Mouse (Mus musculus) kidney, embryonic 16.5 days (tissue): Measurements from ENCODE around the gene Lrrc49. TPM values are rescaled to one million over a fixed set of nuclear protein-coding genes. Genes with fewer than 3 reads are reported as not detected.

Experiments used
- ATAC-seq: fragments of 200-750 bp; cut with Nextera tagmentation; 2 replicates; pipeline ENCODE4 v1.8.0; 2017; ENCODE audit warnings: moderate TSS enrichment; ENCODE audit not compliant: low FRiP score, low TSS enrichment
- H3K27ac ChIP-seq: fragments of 300-500 bp; sonication (generic); 2 replicates; pipeline ENCODE4 v1.5.1; 2014; ENCODE audit warnings: low read length
- H3K27me3 ChIP-seq: fragments of 300-500 bp; sonication (generic); 2 replicates; pipeline ENCODE4 v1.6.1; 2014; ENCODE audit warnings: low read length, control low read depth, mixed read lengths; ENCODE audit not compliant: insufficient read depth
- H3K36me3 ChIP-seq: fragments of 300-500 bp; sonication (generic); 2 replicates; pipeline ENCODE4 v1.6.1; 2014; ENCODE audit warnings: low read length, control low read depth, mixed read lengths; ENCODE audit not compliant: insufficient read depth
- H3K4me1 ChIP-seq: fragments of 300-500 bp; sonication (generic); 2 replicates; pipeline ENCODE4 v1.6.1; 2014; ENCODE audit warnings: low read length, control low read depth, mixed read lengths; ENCODE audit not compliant: insufficient read depth
- H3K4me2 ChIP-seq: fragments of 300-500 bp; sonication (generic); replicated peaks from 2 replicates; pipeline ENCODE4 v1.6.1; 2014; ENCODE audit warnings: low read depth, low read length
- H3K4me3 ChIP-seq: fragments of 300-500 bp; sonication (generic); 2 replicates; pipeline ENCODE4 v1.5.1; 2014; ENCODE audit warnings: mild to moderate bottlenecking, low read length
- H3K9ac ChIP-seq: fragments of 300-500 bp; sonication (generic); replicated peaks from 2 replicates; pipeline ENCODE4 v1.6.1; 2014; ENCODE audit warnings: low read length
- H3K9me3 ChIP-seq: fragments of 300-500 bp; sonication (generic); 2 replicates; pipeline ENCODE4 v1.6.1; 2016; ENCODE audit warnings: low read length, control low read depth
- WGBS: fragments of 180-500 bp; shearing (Covaris S2); extraction: QIAGEN DNeasy Blood & Tissue Kit; methylation state at CpG from one replicate; pipeline ENCODE4 v1.1.7; 2014; 5-methylcytosine and 5-hydroxymethylcytosine counted together
- polyA plus RNA-seq: library from polyadenylated mRNA; unstranded; fragments of >200 nt; fragmentation: Nextera tagmentation; extraction: Ambion mirVana; gene quantifications from 2 replicates; pipeline ENCODE4 v1.2.1, GENCODE M21; 2015

Lrrc49 gene
- 15.8 and 16.7 TPM in 2 replicates for polyA plus RNA-seq

DNA sequence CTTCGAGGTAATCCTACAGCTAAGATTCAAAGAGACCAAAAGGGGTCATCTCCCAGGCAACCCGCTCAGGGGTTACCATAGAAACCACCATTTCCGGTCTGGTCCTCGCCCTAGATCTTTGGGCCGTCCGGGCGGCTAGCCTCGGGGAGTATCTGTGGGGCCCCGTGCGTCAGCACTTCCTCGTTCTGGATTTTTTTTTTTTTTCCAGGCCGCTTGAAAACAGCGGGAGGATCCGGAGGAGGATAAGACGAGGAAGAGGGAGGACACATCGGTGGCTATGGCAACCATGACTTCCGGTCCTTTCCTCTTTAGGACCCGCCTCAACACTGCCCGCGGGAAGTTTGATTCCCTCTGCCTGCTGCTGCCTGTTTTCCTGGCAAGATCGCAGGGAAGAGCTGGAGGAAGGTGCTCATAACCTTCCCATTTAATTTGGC, at the start of gene Lrrc49:
Lrrc49 (minus strand) TSS at position 268 of the 434 bp plus-strand sequence.
- Histone ChIP-seq H3K4me3 (peak within 1 kb of the TSS; percentile 69), H3K36me3 (peaks cover 5% of the 10 kb centered on the region; the same call in 1 of the 2 replicates), H3K9ac (peak within 1 kb of the TSS; percentile 66), H3K27me3 (no peaks in the 10 kb centered on the region), H3K4me2 (peak within 1 kb of the TSS; percentile 75), H3K9me3 (no peaks in the 10 kb centered on the region), H3K4me1 (peaks cover 10% of the 10 kb centered on the region; the same call in 1 of the 2 replicates), H3K27ac (peak within 1 kb of the TSS; percentile 92)
- ATAC-seq: peak; percentile 97
- WGBS: 0% methylated on average over 20 of the region's 21 CpGs

GRCm38 (mm10) chr9:60734321-60734720, 46.4 kb upstream of the Lrrc49 start:
- no peak overlapping the region for H3K4me2 ChIP-seq
- peaks cover 14% of the 10 kb centered on the region; the same call in 1 of the 2 replicates for H3K36me3 ChIP-seq
- no peaks in the 10 kb centered on the region for H3K27me3 ChIP-seq
- H3K9ac ChIP-seq: no peak overlapping the region
- no peak overlapping the region for H3K27ac ChIP-seq
- 86% methylated on average over 2 of the region's 2 CpGs for WGBS
- ATAC-seq: no peak
- no peak overlapping the region for H3K4me3 ChIP-seq
- peaks cover 9% of the 10 kb centered on the region for H3K9me3 ChIP-seq
- no peaks in the 10 kb centered on the region for H3K4me1 ChIP-seq

DNA sequence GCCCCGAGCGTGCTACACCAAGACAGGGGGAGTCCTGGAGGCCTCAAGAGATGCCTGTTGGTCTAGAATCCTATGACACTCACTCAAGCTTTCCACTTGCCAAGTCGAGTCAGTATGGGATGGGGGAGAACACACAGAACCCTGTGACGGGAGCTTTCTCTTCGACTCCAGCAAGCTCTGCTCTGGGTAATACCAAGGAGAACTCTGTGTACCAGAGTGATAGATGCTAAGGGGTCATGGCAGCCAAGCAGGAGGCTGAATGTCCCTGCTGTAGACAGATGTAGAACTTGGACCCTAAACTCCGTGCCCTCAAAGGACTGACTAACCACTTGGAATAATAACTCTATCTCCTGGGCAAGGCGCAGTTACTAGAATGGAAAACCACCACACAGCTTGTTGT, 37.0 kb upstream of the Lrrc49 start:
- 91% methylated on average over 7 of the region's 7 CpGs for WGBS
- Histone ChIP-seq H3K27me3 (no peaks in the 10 kb centered on the region), H3K27ac (no peak overlapping the region), H3K4me2 (no peak overlapping the region), H3K4me1 (no peaks in the 10 kb centered on the region), H3K4me3 (no peak overlapping the region), H3K9me3 (peaks cover 5% of the 10 kb centered on the region; the same call in 1 of the 2 replicates), H3K36me3 (no peaks in the 10 kb centered on the region), H3K9ac (no peak overlapping the region)
- ATAC-seq: no peak

- Histone ChIP-seq H3K27ac (no peak overlapping the region), H3K27me3 (no peaks in the 10 kb centered on the region), H3K4me3 (no peak overlapping the region), H3K36me3 (no peaks in the 10 kb centered on the region), H3K9me3 (no peaks in the 10 kb centered on the region), H3K4me1 (no peaks in the 10 kb centered on the region), H3K4me2 (no peak overlapping the region), H3K9ac (no peak overlapping the region)
- no peak for ATAC-seq
- WGBS: 93% methylated on average over 3 of the region's 3 CpGs
Observed at GRCm38 (mm10) chr9:60719687-60720086, 31.7 kb upstream of the Lrrc49 start.

DNA sequence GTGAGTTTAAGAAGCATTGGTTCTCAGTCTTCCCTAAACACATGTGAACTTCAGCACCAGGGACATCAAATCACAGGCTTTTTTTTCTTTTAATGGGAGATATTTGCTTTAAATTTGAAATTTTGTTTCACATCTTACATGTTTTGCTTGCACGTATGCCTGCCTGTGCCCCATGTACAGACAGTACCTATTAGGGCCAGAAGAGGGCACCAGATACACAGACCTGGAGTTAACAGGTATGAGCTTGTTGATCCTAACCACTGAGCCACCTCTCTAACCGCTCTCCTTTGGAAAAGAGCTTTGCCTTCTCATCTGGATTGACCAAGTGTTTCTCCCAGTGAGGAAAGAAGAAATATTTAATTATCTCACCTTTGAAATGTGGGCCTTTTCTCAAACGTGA, 30.3 kb upstream of the Lrrc49 start:
- no peak overlapping the region for H3K4me2 ChIP-seq
- no peaks in the 10 kb centered on the region for H3K9me3 ChIP-seq
- WGBS: 66% methylated on average over 3 of the region's 3 CpGs
- H3K9ac ChIP-seq: no peak overlapping the region
- no peak overlapping the region for H3K27ac ChIP-seq
- H3K4me1 ChIP-seq: peaks cover 13% of the 10 kb centered on the region
- H3K4me3 ChIP-seq: no peak overlapping the region
- no peaks in the 10 kb centered on the region for H3K36me3 ChIP-seq
- ATAC-seq: no peak
- H3K27me3 ChIP-seq: no peaks in the 10 kb centered on the region

GRCm38 (mm10) chr9:60715828-60716227, 27.9 kb upstream of the Lrrc49 start:
- Histone ChIP-seq H3K27ac (no peak overlapping the region), H3K4me2 (no peak overlapping the region)

DNA sequence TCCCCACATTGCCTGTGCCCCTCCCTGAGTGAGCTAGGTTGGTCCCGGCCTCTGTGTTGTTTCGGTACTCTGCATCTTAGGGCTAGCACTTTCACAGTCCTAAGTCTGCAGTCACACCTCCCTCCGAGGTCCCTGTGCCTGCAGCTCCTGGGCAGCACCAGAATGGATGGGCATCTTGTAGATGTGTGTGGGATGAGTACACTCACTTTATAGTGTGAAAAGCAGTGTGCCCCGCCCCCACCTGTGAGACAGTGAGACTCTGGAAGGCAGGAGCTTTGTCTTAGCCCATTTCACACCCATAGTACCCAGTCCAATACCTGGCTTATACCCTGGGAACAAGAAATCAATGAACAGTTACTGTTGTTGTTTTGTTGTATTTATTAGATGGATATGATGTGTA, 27.3 kb upstream of the Lrrc49 start:
- WGBS: 85% methylated on average over 4 of the region's 4 CpGs
- no peaks in the 10 kb centered on the region for H3K36me3 ChIP-seq
- no peaks in the 10 kb centered on the region for H3K27me3 ChIP-seq
- H3K4me1 ChIP-seq: peaks cover 21% of the 10 kb centered on the region
- ATAC-seq: no peak
- no peak overlapping the region for H3K9ac ChIP-seq
- H3K9me3 ChIP-seq: no peaks in the 10 kb centered on the region
- H3K4me2 ChIP-seq: no peak overlapping the region
- no peak overlapping the region for H3K4me3 ChIP-seq
- no peak overlapping the region for H3K27ac ChIP-seq

More at GRCm38 (mm10) chr9:60715828-60716227, 27.9 kb upstream of the Lrrc49 start:
- H3K27me3 ChIP-seq: no peaks in the 10 kb centered on the region
- WGBS: 57% methylated on average over 5 of the region's 5 CpGs
- H3K9me3 ChIP-seq: no peaks in the 10 kb centered on the region
- no peaks in the 10 kb centered on the region for H3K36me3 ChIP-seq
- H3K4me1 ChIP-seq: peaks cover 21% of the 10 kb centered on the region
- no peak overlapping the region for H3K4me3 ChIP-seq
- no peak for ATAC-seq
- H3K9ac ChIP-seq: no peak overlapping the region

DNA sequence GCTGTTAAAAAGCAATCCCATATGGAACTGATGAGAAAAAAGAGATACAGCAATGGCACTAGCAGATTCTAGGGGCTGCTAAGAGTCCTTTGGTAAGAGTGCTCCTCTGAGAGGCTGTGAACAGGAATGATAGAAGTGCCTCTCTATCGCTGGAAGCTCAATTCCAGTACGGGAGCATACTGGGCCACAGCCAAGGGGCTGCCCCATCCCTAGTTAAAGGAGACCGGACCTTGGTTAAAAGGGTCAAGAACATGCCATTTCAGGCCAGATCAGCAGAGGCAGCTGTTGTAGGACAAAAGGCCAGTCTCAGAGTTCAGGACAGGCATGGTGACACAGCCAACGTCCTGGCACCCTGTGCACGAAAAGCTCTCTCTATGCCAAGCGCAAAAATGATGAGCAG, 26.2 kb upstream of the Lrrc49 start:
- H3K4me1 ChIP-seq: peaks cover 21% of the 10 kb centered on the region
- H3K27ac ChIP-seq: no peak overlapping the region
- no peaks in the 10 kb centered on the region for H3K36me3 ChIP-seq
- H3K4me2 ChIP-seq: no peak overlapping the region
- 76% methylated on average over 6 of the region's 6 CpGs for WGBS
- ATAC-seq: no peak
- H3K27me3 ChIP-seq: no peaks in the 10 kb centered on the region
- no peak overlapping the region for H3K9ac ChIP-seq
- no peaks in the 10 kb centered on the region for H3K9me3 ChIP-seq
- H3K4me3 ChIP-seq: no peak overlapping the region

DNA sequence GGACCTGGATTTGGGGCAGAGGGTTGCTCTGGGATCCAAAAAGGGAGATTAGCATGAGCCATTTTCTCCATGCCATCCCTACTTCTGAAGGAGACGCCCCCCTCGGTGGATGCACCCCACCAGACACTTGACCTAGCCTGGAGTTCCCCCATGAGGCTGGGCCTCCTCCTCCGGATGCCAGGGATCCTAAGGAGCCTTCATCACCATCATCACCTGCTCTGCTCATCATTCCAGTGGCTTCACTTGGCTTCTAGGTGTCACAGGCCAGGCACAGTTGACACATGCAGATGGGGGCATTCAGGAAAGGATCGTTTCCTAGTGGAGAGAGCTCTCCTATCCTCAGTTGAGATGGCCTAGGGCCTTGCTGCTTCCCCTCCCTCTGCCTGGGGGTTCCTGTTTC, 25.7 kb upstream of the Lrrc49 start:
- 0 out of 2 replicates have a peak, but pooled peaks have one; percentile 21 for ATAC-seq
- WGBS: 21% methylated on average over 4 of the region's 4 CpGs
- H3K27me3 ChIP-seq: no peaks in the 10 kb centered on the region
- peaks cover 21% of the 10 kb centered on the region for H3K4me1 ChIP-seq
- peak overlapping the region; percentile 99 for H3K4me2 ChIP-seq
- H3K4me3 ChIP-seq: peak overlapping the region; percentile 64
- no peak overlapping the region for H3K27ac ChIP-seq
- no peaks in the 10 kb centered on the region for H3K9me3 ChIP-seq
- no peaks in the 10 kb centered on the region for H3K36me3 ChIP-seq
- peak overlapping the region; percentile 82 for H3K9ac ChIP-seq

DNA sequence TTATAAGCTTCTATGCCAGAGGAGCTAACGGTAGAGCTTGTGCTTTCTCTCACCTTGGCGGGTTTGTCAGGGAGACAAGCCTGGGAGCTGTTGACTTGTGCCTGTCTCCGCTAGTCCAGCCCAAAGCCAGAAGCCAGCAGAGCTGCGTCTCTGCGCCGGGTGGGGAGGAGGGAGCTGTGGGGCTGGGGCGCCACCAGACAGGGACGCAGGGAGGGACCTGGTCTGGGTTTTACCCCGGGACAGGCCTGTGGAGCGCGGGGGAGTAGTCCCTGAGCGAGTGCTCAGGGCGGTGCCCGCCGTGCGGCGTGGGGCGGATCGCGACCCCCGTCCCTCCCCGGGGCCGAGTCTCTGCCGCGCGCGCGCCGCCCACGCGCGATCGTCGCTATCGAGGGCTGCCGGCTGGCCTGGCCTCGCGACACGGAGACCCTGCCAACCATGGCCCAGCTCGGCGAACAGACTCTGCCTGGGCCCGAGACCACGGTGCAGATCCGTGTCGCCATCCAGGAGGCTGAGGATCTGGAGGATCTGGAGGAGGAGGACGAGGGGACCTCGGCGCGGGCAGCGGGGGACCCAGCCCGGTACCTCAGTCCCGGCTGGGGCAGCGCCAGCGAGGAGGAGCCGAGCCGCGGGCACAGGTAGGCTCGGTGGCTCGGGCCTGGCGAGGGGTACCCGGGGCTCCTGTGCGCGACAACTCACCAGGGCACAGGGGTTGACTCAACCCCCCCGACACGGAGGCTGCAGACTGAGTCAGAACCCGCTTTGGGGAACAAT, 25.0 kb upstream of the Lrrc49 start, which contains the start of gene Larp6:
Larp6 (plus strand) TSS at position 219 of the 771 bp plus-strand sequence.
- H3K27ac ChIP-seq: no peak within 1 kb of the TSS
- H3K36me3 ChIP-seq: no peaks in the 10 kb centered on the region
- peaks cover 21% of the 10 kb centered on the region for H3K4me1 ChIP-seq
- peak within 1 kb of the TSS; percentile 64 for H3K4me3 ChIP-seq
- 2% methylated on average over 65 of the region's 66 CpGs for WGBS
- peak; percentile 65; the same call in 1 of the 2 replicates for ATAC-seq
- peak within 1 kb of the TSS; percentile 82 for H3K9ac ChIP-seq
- no peaks in the 10 kb centered on the region for H3K9me3 ChIP-seq
- peak within 1 kb of the TSS; percentile 99 for H3K4me2 ChIP-seq
- no peaks in the 10 kb centered on the region for H3K27me3 ChIP-seq
